Mouse (Mus musculus): ENCODE measurements around the gene Vars2. TPM values are rescaled to one million over a fixed set of nuclear protein-coding genes. Genes with fewer than 3 reads are reported as not detected.
A peak's percentile ranks its signal among the peaks of the same experiment; 100 is the strongest.

Gene Vars2
- total and polyA plus RNA-seq, 3 experiments = 14.0 to 30.3 (median 23.0) TPM

GRCm38 (mm10) chr17:35665957-35666515 is 1.4 kb downstream of the Vars2 start:
- no peak overlapping the region for H3K27ac ChIP-seq (ENCODE audit: insufficient read depth, low read depth)
- dilution Hi-C loops (cut with MboI; ENCODE audit: extremely low pct_ligation_motif_present, extremely low pct_unique_long_range_greater_than_20kb, low sequenced_read_pairs) (no loop called here), in situ Hi-C loops (cut with MboI; ENCODE audit: low pct_ligation_motif_present, low pct_unique_long_range_greater_than_20kb, low sequenced_read_pairs) (no loop called here)
- H3K9me3 ChIP-seq (replicated peaks; ENCODE audit: low read length) = no peaks in the 10 kb centered on the region
- H3K4me3 ChIP-seq (replicated peaks in 1 of 3; ENCODE audit: low read depth in 2 of 3, low read length in 2 of 3, poor library complexity in 1 of 3) = no peak overlapping the region
- no peaks in the 10 kb centered on the region for H3K27me3 ChIP-seq (replicated peaks)
- H3K4me2 ChIP-seq (ENCODE audit: insufficient read depth, low read depth, poor library complexity, severe bottlenecking) = no peak overlapping the region
- H3K4me1 ChIP-seq (ENCODE audit: control insufficient read depth in 1 of 2, insufficient read depth in 2 of 2) = peaks cover 7 to 17% of the 10 kb centered on the region in 2 experiments
- H3K79me2 ChIP-seq (replicated peaks; ENCODE audit: control insufficient read depth, extremely low read depth, insufficient read depth, poor library complexity, severe bottlenecking) = no peaks in the 10 kb centered on the region
- no peak overlapping the region for H3K9ac ChIP-seq (ENCODE audit: insufficient read depth, low read depth)
- TF ChIP-seq SMC3 (IDR thresholded peaks at IDR 0.05; ENCODE audit: low read depth, low read length) (peak; percentile 64), CTCF (conservative IDR thresholded peaks at IDR 0.05 in 1 of 2, IDR thresholded peaks at IDR 0.05 in 1 of 2; ENCODE audit: low read depth in 2 of 2, low read length in 2 of 2) (peak in 1 of 2 experiments; percentile 84; a peak in 2 of 4 replicates), MAX (IDR thresholded peaks at IDR 0.05; ENCODE audit: low read length) (peak; percentile 53; the same call in 1 of the 2 replicates), RAD21 (IDR thresholded peaks at IDR 0.05; ENCODE audit: low read depth, low read length) (peak; percentile 74), MXI1 (IDR thresholded peaks at IDR 0.05; ENCODE audit: low read depth, low read length) (peak; percentile 65; the same call in 1 of the 2 replicates), POLR2AphosphoS2 (IDR thresholded peaks at IDR 0.05; ENCODE audit: low read depth, low read length) (no peak), ELF1 (IDR thresholded peaks at IDR 0.05; ENCODE audit: low read depth, low read length) (peak; percentile 64), MYC (IDR thresholded peaks at IDR 0.05; ENCODE audit: low read depth, low read length) (0 out of 2 replicates have a peak, but pooled peaks have one; percentile 49), CHD1 (IDR thresholded peaks at IDR 0.05; ENCODE audit: low read depth, low read length) (no peak), IRF4 (IDR thresholded peaks at IDR 0.05; ENCODE audit: low read depth, low read length) (0 out of 2 replicates have a peak, but pooled peaks have one; percentile 17)
- DNase-seq (ENCODE audit: extremely low read depth) = peak; percentile 83
- H3K36me3 ChIP-seq (replicated peaks in 1 of 2; ENCODE audit: control insufficient read depth in 1 of 2, insufficient read depth in 1 of 2, low read length in 1 of 2) = peaks cover 54 to 74% of the 10 kb centered on the region in 2 experiments

DNA sequence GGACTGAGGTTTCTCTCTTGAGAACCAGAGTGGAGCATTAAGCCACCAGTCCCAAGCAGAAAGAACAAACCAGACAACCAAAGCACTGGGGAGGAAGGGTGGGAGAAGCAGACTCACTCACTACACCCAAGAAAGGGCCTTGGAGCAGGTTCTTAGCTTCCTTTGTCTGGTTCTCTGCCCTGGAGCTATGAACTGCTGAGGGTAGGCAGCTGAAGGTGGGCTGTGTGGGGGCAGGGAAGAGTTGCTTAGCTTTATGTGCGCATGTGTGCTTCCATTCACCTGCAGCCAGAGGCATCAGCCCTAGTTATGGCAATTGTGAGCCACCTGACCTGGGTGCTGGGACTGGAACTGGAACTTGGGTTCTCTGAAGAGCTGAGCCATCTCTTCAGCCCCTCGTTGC is 14.3 kb downstream of the Vars2 start:
- Histone ChIP-seq H3K9me3 (replicated peaks; ENCODE audit: low read length) (no peaks in the 10 kb centered on the region), H3K4me2 (ENCODE audit: insufficient read depth, low read depth, poor library complexity, severe bottlenecking) (no peak overlapping the region), H3K4me3 (replicated peaks in 1 of 3; ENCODE audit: low read depth in 2 of 3, low read length in 2 of 3, poor library complexity in 1 of 3) (no peak overlapping the region), H3K36me3 (replicated peaks in 1 of 2; ENCODE audit: control insufficient read depth in 1 of 2, insufficient read depth in 1 of 2, low read length in 1 of 2) (peaks cover 32 to 45% of the 10 kb centered on the region in 2 experiments), H3K4me1 (ENCODE audit: control insufficient read depth in 1 of 2, insufficient read depth in 2 of 2) (no peaks in the 10 kb centered on the region), H3K79me2 (replicated peaks; ENCODE audit: control insufficient read depth, extremely low read depth, insufficient read depth, poor library complexity, severe bottlenecking) (no peaks in the 10 kb centered on the region), H3K27me3 (replicated peaks) (peaks cover 9% of the 10 kb centered on the region), H3K27ac (ENCODE audit: insufficient read depth, low read depth) (no peak overlapping the region), H3K9ac (ENCODE audit: insufficient read depth, low read depth) (no peak overlapping the region)
- dilution Hi-C loops (cut with MboI; ENCODE audit: extremely low pct_ligation_motif_present, extremely low pct_unique_long_range_greater_than_20kb, low sequenced_read_pairs) = no loop called here
- no peak for DNase-seq (ENCODE audit: extremely low read depth)
- TF ChIP-seq E2F4 (IDR thresholded peaks at IDR 0.05; ENCODE audit: insufficient replicate concordance, low read depth, low read length) = no peak
- TF ChIP-seq BHLHE40 (IDR thresholded peaks at IDR 0.05; ENCODE audit: low read depth, low read length) = no peak
- TF ChIP-seq JUN (IDR thresholded peaks at IDR 0.05; ENCODE audit: insufficient read depth, low read depth, low read length) = no peak
- no peak for TF ChIP-seq USF1 (IDR thresholded peaks at IDR 0.05; ENCODE audit: low read depth, low read length)
- no peak for TF ChIP-seq ELF1 (IDR thresholded peaks at IDR 0.05; ENCODE audit: low read depth, low read length)
- TF ChIP-seq CTCF (conservative IDR thresholded peaks at IDR 0.05 in 1 of 2, IDR thresholded peaks at IDR 0.05 in 1 of 2; ENCODE audit: low read depth in 2 of 2, low read length in 2 of 2) = no peak
- TF ChIP-seq NELFE (IDR thresholded peaks at IDR 0.05; ENCODE audit: low read depth, low read length) = no peak
- TF ChIP-seq MAX (IDR thresholded peaks at IDR 0.05; ENCODE audit: low read length) = no peak
- no peak for TF ChIP-seq MYC (IDR thresholded peaks at IDR 0.05; ENCODE audit: low read depth, low read length)
- no peak for TF ChIP-seq JUND (conservative IDR thresholded peaks at IDR 0.05; ENCODE audit: low read depth, low read length)
- in situ Hi-C loops (cut with MboI; ENCODE audit: low pct_ligation_motif_present, low pct_unique_long_range_greater_than_20kb, low sequenced_read_pairs) = no loop called here
